Mouse (Mus musculus): Measurements from ENCODE around the gene Mgea5.

- TF ChIP-seq TAL1 (IDR thresholded peaks at IDR 0.05; ENCODE audit: low read length): no peak
- no peak for TF ChIP-seq GATA1 (IDR thresholded peaks at IDR 0.05; ENCODE audit: low read length)
These were observed 3.2 kb downstream of the Mgea5 start for GRCm38 (mm10) chr19:45780350-45780915.
